Mouse (Mus musculus) intestine, postnatal 0 days (tissue): ENCODE results near the gene Slc8a3. TPM values are rescaled to one million over a fixed set of nuclear protein-coding genes. Genes with fewer than 3 reads are reported as not detected.
"Not testable (repeated sequence)": the region's sequence is repeated elsewhere in the genome, so short reads cannot be mapped to it uniquely, and the experiment has no call there.

Experiments used
- ATAC-seq: fragments of 200-750 bp; cut with Nextera tagmentation; 2 replicates; pipeline ENCODE4 v1.8.0; 2017; ENCODE audit warnings: mild to moderate bottlenecking, moderate TSS enrichment, moderate library complexity
- H3K27ac ChIP-seq: fragments of 300-500 bp; sonication (generic); 2 replicates; pipeline ENCODE4 v1.5.1; 2014; ENCODE audit warnings: mild to moderate bottlenecking, low read depth, low read length, moderate library complexity
- H3K27me3 ChIP-seq: fragments of 300-500 bp; sonication (generic); replicated peaks from 2 replicates; pipeline ENCODE4 v1.6.1; 2014; ENCODE audit warnings: low read length, mixed read lengths; ENCODE audit not compliant: control insufficient read depth, insufficient read depth
- H3K36me3 ChIP-seq: fragments of 300-500 bp; sonication (generic); 2 replicates; pipeline ENCODE4 v1.6.1; 2014; ENCODE audit warnings: mild to moderate bottlenecking, moderate library complexity; ENCODE audit not compliant: control insufficient read depth, insufficient read depth
- H3K4me1 ChIP-seq: fragments of 300-500 bp; sonication (generic); replicated peaks from 2 replicates; pipeline ENCODE4 v1.6.1; 2014; ENCODE audit warnings: antibody characterized with exemption, low read length, mixed read lengths; ENCODE audit not compliant: control insufficient read depth, insufficient read depth
- H3K4me2 ChIP-seq: fragments of 300-500 bp; sonication (generic); replicated peaks from 2 replicates; pipeline ENCODE4 v1.6.1; 2014; ENCODE audit warnings: low read depth, mild to moderate bottlenecking, moderate library complexity
- H3K4me3 ChIP-seq: fragments of 300-500 bp; sonication (generic); 2 replicates; pipeline ENCODE4 v1.5.1; 2014; ENCODE audit warnings: low read depth, low read length
- H3K9ac ChIP-seq: fragments of 300-500 bp; sonication (generic); 2 replicates; pipeline ENCODE4 v1.6.1; 2014; ENCODE audit warnings: mild to moderate bottlenecking, low read depth, low read length
- H3K9me3 ChIP-seq: fragments of 300-500 bp; sonication (generic); 2 replicates; pipeline ENCODE4 v1.6.1; 2016; ENCODE audit warnings: mixed run types; ENCODE audit not compliant: control insufficient read depth
- CTCF ChIP-seq: sonication (generic); IDR thresholded peaks from 2 replicates; pipeline ENCODE4 v1.5.1; 2016; ENCODE audit warnings: low read depth, mild to moderate bottlenecking, control low read depth, antibody characterized with exemption, moderate library complexity
- WGBS: fragments of 180-500 bp; shearing (Covaris S2); extraction: QIAGEN DNeasy Blood & Tissue Kit; methylation state at CpG from one replicate; pipeline ENCODE4 v1.1.7; 2014; 5-methylcytosine and 5-hydroxymethylcytosine counted together
- polyA plus RNA-seq: library from polyadenylated mRNA; unstranded; fragments of >200 nt; fragmentation: Nextera tagmentation; extraction: Ambion mirVana; gene quantifications from 2 replicates; pipeline ENCODE4 v1.2.1, GENCODE M21; 2015

Slc8a3 gene
- polyA plus RNA-seq = 0.27 and 0.30 TPM in 2 replicates

DNA sequence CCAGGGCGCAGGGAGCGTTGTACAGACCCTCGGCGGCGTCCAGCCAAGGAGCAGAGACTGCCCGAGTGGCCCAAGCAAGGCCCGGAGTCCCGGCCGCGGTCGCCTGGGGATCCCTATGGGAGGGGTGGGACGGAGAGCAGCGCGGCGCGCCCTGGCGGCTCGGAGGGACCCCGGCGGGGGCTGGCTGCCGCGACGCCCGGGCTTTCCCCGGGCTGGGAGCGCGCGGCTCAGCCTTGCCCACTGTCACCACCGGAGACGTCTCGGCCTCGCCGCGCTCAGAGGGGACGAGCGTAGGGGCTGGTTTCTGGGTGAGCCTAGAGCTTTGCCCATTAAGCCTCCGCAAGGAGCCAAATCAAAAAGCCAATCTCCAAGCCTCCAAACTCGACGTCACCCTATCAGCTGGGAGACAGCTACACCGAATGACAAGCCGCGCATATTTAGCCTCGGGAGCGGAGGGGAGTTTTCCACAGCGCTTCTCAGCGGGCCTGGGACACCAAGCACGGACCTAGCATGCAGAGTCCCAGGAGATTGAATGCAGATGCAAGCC lies at the start of gene Slc8a3:
Gene Slc8a3, minus strand, starts transcription at position 306 of the 547 bp plus-strand sequence.
- Histone ChIP-seq H3K9me3 (no peaks in the 10 kb centered on the region), H3K27me3 (peaks cover 12% of the 10 kb centered on the region), H3K4me2 (peak within 1 kb of the TSS; percentile 93), H3K4me3 (peak within 1 kb of the TSS; percentile 56), H3K4me1 (no peaks in the 10 kb centered on the region; the same call in 1 of the 2 replicates), H3K27ac (no peak within 1 kb of the TSS), H3K9ac (peak within 1 kb of the TSS; percentile 50), H3K36me3 (no peaks in the 10 kb centered on the region)
- ATAC-seq = no peak
- WGBS = under 1% methylated on average over 47 of the region's 47 CpGs
- TF ChIP-seq CTCF = no peak

- not testable (repeated sequence) for H3K36me3 ChIP-seq, H3K9me3 ChIP-seq, H3K4me1 ChIP-seq, H3K4me2 ChIP-seq, H3K27ac ChIP-seq, H3K27me3 ChIP-seq, ATAC-seq, H3K4me3 ChIP-seq, H3K9ac ChIP-seq
- WGBS = 84% methylated on average over 1 of the region's 1 CpGs
Measured at GRCm38 (mm10) chr12:81379364-81379763, 46.4 kb upstream of the Slc8a3 start, which contains the start of gene Gm4787. Gene Gm4787 (minus strand): TSS chr12:81379464.

DNA sequence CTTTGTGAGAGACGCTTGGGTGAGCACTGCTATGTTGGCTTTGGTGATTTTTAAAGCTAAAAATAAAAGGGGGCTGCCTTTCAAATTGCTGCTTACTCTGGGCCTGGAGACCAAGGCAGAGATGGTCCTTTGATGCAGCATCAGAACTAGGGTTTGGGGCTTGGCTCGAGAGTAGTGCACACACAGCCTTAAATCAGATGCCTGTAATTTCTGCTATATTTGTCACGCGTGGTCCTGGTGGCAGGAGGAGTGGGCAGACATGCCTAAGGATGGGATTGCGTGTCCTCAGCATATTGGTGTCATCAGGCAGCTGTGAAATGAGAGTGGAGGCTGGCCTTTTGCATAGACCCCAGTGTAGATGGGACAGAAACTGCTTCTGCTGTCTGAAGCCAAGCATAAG lies 861 bp upstream of the Slc8a3 start:
- WGBS = 74% methylated on average over 5 of the region's 5 CpGs
- Histone ChIP-seq H3K4me1 (no peaks in the 10 kb centered on the region; the same call in 1 of the 2 replicates), H3K4me2 (no peak overlapping the region)

DNA sequence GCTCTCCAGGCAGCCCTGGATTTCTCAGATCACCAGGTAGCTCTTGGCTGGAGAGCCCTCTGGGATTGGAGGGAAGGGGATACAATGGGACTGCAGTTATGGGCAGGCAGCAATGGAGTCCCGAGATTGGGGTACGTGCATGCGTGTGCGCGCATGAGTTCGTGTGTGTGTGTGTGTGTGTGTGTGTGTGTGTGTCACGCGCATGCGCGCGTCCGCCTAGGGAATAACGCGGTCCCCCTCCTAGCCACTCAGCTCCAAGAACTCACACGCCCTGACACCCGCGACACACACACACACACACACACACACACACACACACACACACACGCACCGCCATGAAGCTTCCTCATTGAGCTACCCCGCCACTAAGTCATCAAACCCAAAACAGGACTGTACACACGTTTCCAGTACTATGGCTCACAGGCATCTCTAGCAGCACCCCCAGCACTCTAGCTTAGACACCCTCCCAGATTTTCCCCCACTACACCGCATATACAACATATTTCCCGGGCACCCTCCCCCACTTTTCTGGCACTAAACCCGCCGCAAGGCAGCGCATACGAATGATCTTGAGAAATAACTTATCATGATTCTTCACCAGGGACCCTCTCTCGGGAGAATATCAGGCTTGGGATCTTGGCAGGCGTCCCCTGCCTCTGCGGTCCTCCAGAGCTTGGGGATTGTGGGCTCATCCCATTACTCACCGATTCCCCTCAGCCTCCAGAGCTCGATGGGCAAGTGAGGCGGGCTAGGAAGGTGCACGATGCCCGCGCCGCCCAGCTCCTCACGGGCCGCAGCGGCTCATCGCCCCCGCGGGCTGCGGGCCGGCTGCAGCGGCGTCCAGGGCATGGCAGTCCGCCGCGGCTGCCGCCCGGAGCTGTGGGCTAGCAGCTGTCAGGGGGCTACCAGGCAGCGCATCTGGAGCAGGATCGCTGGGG lies 774 bp downstream of the Slc8a3 start:
- Histone ChIP-seq H3K4me2 (peak overlapping the region; percentile 93), H3K27me3 (peaks cover 12% of the 10 kb centered on the region), H3K36me3 (no peaks in the 10 kb centered on the region), H3K4me3 (peak overlapping the region; percentile 56), H3K4me1 (no peaks in the 10 kb centered on the region; the same call in 1 of the 2 replicates), H3K27ac (no peak overlapping the region), H3K9me3 (no peaks in the 10 kb centered on the region), H3K9ac (peak overlapping the region; percentile 50)
- WGBS = 1% methylated on average over 50 of the region's 54 CpGs
- no peak for TF ChIP-seq CTCF
- ATAC-seq = peak; percentile 25; the same call in 1 of the 2 replicates

More for the DNA sequence above, 861 bp upstream of the Slc8a3 start:
- H3K36me3 ChIP-seq = no peaks in the 10 kb centered on the region
- TF ChIP-seq CTCF = no peak
- no peaks in the 10 kb centered on the region for H3K9me3 ChIP-seq
- no peak overlapping the region for H3K9ac ChIP-seq
- H3K27me3 ChIP-seq = peaks cover 12% of the 10 kb centered on the region
- H3K27ac ChIP-seq = no peak overlapping the region
- no peak overlapping the region for H3K4me3 ChIP-seq
- no peak for ATAC-seq

GRCm38 (mm10) chr12:81331046-81331638 lies 1.8 kb downstream of the Slc8a3 start:
- Histone ChIP-seq H3K4me2 (no peak overlapping the region), H3K27me3 (peaks cover 12% of the 10 kb centered on the region), H3K36me3 (no peaks in the 10 kb centered on the region), H3K9ac (no peak overlapping the region), H3K9me3 (no peaks in the 10 kb centered on the region), H3K4me3 (no peak overlapping the region), H3K4me1 (no peaks in the 10 kb centered on the region; the same call in 1 of the 2 replicates), H3K27ac (no peak overlapping the region)
- no peak for TF ChIP-seq CTCF
- ATAC-seq = no peak
- WGBS = 40% methylated on average over 5 of the region's 5 CpGs

DNA sequence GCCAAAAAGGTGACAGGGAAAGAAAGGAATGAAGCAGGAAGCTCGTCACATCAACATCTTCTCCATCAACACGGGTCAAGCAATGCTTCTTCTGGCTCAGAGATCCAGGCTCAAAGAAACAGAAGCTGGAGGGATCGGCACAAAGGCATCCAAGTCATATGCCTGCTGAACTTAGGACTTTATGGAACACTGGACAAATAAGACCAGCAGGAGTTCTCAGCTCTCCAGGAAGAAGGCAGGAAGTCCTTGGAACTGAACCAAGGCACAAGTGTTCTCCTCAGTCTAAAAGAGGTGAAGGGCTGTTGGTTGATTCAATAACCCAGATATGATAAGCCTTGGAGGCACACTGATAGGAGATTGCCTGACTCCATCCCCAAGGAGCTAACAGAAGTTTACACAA lies 8.0 kb downstream of the Slc8a3 start:
- no peak overlapping the region for H3K4me2 ChIP-seq
- H3K9ac ChIP-seq = no peak overlapping the region
- no peaks in the 10 kb centered on the region for H3K4me1 ChIP-seq
- H3K4me3 ChIP-seq = no peak overlapping the region
- no peak overlapping the region for H3K27ac ChIP-seq
- no peaks in the 10 kb centered on the region for H3K9me3 ChIP-seq
- H3K27me3 ChIP-seq = no peaks in the 10 kb centered on the region
- 80% methylated on average over 3 of the region's 3 CpGs for WGBS
- TF ChIP-seq CTCF = no peak
- H3K36me3 ChIP-seq = no peaks in the 10 kb centered on the region
- no peak for ATAC-seq
